Mouse (Mus musculus) embryonic facial prominence, embryonic 13.5 days (tissue): ENCODE data around the gene 4930523C07Rik. TPM values are rescaled to one million over a fixed set of nuclear protein-coding genes. Genes with fewer than 3 reads are reported as not detected.
A peak's percentile ranks its signal among the peaks of the same experiment; 100 is the strongest.

Source experiments
- ATAC-seq: fragments of 200-750 bp; cut with Nextera tagmentation; 2 replicates; pipeline ENCODE4 v1.8.0; 2017; ENCODE audit warnings: low read depth; ENCODE audit not compliant: insufficient number of reproducible peaks, insufficient read depth, low FRiP score, low TSS enrichment
- H3K27ac ChIP-seq: fragments of 300-500 bp; sonication (generic); 2 replicates; pipeline ENCODE4 v1.5.1; 2015; ENCODE audit warnings: moderate library complexity, mild to moderate bottlenecking, inconsistent platforms
- H3K27me3 ChIP-seq: fragments of 300-500 bp; sonication (generic); 2 replicates; pipeline ENCODE4 v1.6.1; 2015; ENCODE audit warnings: mild to moderate bottlenecking, inconsistent platforms
- H3K36me3 ChIP-seq: fragments of 300-500 bp; sonication (generic); 2 replicates; pipeline ENCODE4 v1.6.1; 2015; ENCODE audit warnings: mild to moderate bottlenecking, inconsistent platforms
- H3K4me1 ChIP-seq: fragments of 300-500 bp; sonication (generic); 2 replicates; pipeline ENCODE4 v1.6.1; 2015; ENCODE audit warnings: inconsistent platforms
- H3K4me2 ChIP-seq: fragments of 300-500 bp; sonication (generic); 2 replicates; pipeline ENCODE4 v1.6.1; 2015; ENCODE audit warnings: moderate library complexity, mild to moderate bottlenecking, inconsistent platforms
- H3K4me3 ChIP-seq: fragments of 300-500 bp; sonication (generic); 2 replicates; pipeline ENCODE4 v1.5.1; 2015; ENCODE audit warnings: mild to moderate bottlenecking, inconsistent platforms
- H3K9ac ChIP-seq: fragments of 300-500 bp; sonication (generic); 2 replicates; pipeline ENCODE4 v1.6.1; 2015; ENCODE audit warnings: mild to moderate bottlenecking, inconsistent platforms
- H3K9me3 ChIP-seq: fragments of 300-500 bp; sonication (generic); 2 replicates; pipeline ENCODE4 v1.6.1; 2016; ENCODE audit warnings: inconsistent platforms
- WGBS: fragments of 180-500 bp; shearing (Covaris S2); methylation state at CpG from one replicate; pipeline ENCODE4 v1.1.7; 2015; ENCODE audit warnings: mixed read lengths; 5-methylcytosine and 5-hydroxymethylcytosine counted together
- polyA plus RNA-seq: library from polyadenylated mRNA; unstranded; fragments of >200 nt; fragmentation: Nextera tagmentation; extraction: Ambion mirVana; gene quantifications from 2 replicates; pipeline ENCODE4 v1.2.1, GENCODE M21; 2015

Gene 4930523C07Rik
- polyA plus RNA-seq, 1 experiment from 2014 or later, result 11.5 TPM

GRCm38 (mm10) chr1:160033948-160034598 is 10.1 kb upstream of the 4930523C07Rik start:
- WGBS, result 66% methylated on average over 4 of the region's 4 CpGs
- Histone ChIP-seq H3K9me3 (0 out of 2 replicates have a peak, but pooled peaks cover under 1% of the 10 kb centered on the region), H3K4me1 (no peaks in the 10 kb centered on the region), H3K4me3 (no peak overlapping the region), H3K27ac (no peak overlapping the region), H3K27me3 (no peaks in the 10 kb centered on the region), H3K9ac (no peak overlapping the region), H3K36me3 (no peaks in the 10 kb centered on the region), H3K4me2 (no peak overlapping the region)
- no peak for ATAC-seq

- 68% methylated on average over 3 of the region's 3 CpGs for WGBS
- no peak overlapping the region for H3K9ac ChIP-seq
- no peak for ATAC-seq
- H3K36me3 ChIP-seq, result no peaks in the 10 kb centered on the region
- no peak overlapping the region for H3K27ac ChIP-seq
- H3K4me2 ChIP-seq, result no peak overlapping the region
- H3K4me3 ChIP-seq, result no peak overlapping the region
- H3K9me3 ChIP-seq, result no peaks in the 10 kb centered on the region
- H3K4me1 ChIP-seq, result no peaks in the 10 kb centered on the region
- H3K27me3 ChIP-seq, result no peaks in the 10 kb centered on the region
These were observed 8.6 kb upstream of the 4930523C07Rik start for GRCm38 (mm10) chr1:160035561-160035960.

- WGBS, result 80% methylated on average over 5 of the region's 5 CpGs
- no peaks in the 10 kb centered on the region for H3K4me1 ChIP-seq
- no peaks in the 10 kb centered on the region for H3K27me3 ChIP-seq
- no peaks in the 10 kb centered on the region for H3K36me3 ChIP-seq
- ATAC-seq, result no peak
- no peak overlapping the region for H3K27ac ChIP-seq
- H3K9ac ChIP-seq, result no peak overlapping the region
- H3K4me2 ChIP-seq, result no peak overlapping the region
- no peaks in the 10 kb centered on the region for H3K9me3 ChIP-seq
- H3K4me3 ChIP-seq, result no peak overlapping the region
These were observed 7.1 kb upstream of the 4930523C07Rik start for GRCm38 (mm10) chr1:160036996-160037521.

GRCm38 (mm10) chr1:160039951-160040645 is 4.1 kb upstream of the 4930523C07Rik start:
- no peak overlapping the region for H3K9ac ChIP-seq
- no peaks in the 10 kb centered on the region for H3K36me3 ChIP-seq
- WGBS, result 40% methylated on average over 7 of the region's 7 CpGs
- H3K4me3 ChIP-seq, result no peak overlapping the region
- peaks cover 10% of the 10 kb centered on the region; the same call in 1 of the 2 replicates for H3K4me1 ChIP-seq
- H3K27me3 ChIP-seq, result peaks cover 2% of the 10 kb centered on the region; the same call in 1 of the 2 replicates
- H3K4me2 ChIP-seq, result no peak overlapping the region
- no peaks in the 10 kb centered on the region for H3K9me3 ChIP-seq
- H3K27ac ChIP-seq, result no peak overlapping the region
- no peak for ATAC-seq

- no peaks in the 10 kb centered on the region for H3K36me3 ChIP-seq
- H3K27ac ChIP-seq, result no peak overlapping the region
- H3K9me3 ChIP-seq, result no peaks in the 10 kb centered on the region
- no peak overlapping the region for H3K4me3 ChIP-seq
- ATAC-seq, result no peak
- H3K4me2 ChIP-seq, result no peak overlapping the region
- H3K27me3 ChIP-seq, result peaks cover 2% of the 10 kb centered on the region; the same call in 1 of the 2 replicates
- no peak overlapping the region for H3K9ac ChIP-seq
- peaks cover 10% of the 10 kb centered on the region; the same call in 1 of the 2 replicates for H3K4me1 ChIP-seq
- 84% methylated on average over 7 of the region's 7 CpGs for WGBS
These were observed 2.9 kb upstream of the 4930523C07Rik start for GRCm38 (mm10) chr1:160041264-160041775.

GRCm38 (mm10) chr1:160042351-160042750 is 1.8 kb upstream of the 4930523C07Rik start:
- WGBS, result 79% methylated on average over 7 of the region's 7 CpGs

GRCm38 (mm10) chr1:160043271-160043975 is 759 bp upstream of the 4930523C07Rik start:
- peaks cover 10% of the 10 kb centered on the region; the same call in 1 of the 2 replicates for H3K4me1 ChIP-seq
- H3K9me3 ChIP-seq, result no peaks in the 10 kb centered on the region
- peak overlapping the region; percentile 52; the same call in 1 of the 2 replicates for H3K4me3 ChIP-seq
- no peaks in the 10 kb centered on the region for H3K36me3 ChIP-seq
- peak overlapping the region; percentile 84 for H3K4me2 ChIP-seq
- H3K9ac ChIP-seq, result no peak overlapping the region
- ATAC-seq, result no peak
- H3K27ac ChIP-seq, result no peak overlapping the region
- 88% methylated on average over 13 of the region's 13 CpGs for WGBS
- H3K27me3 ChIP-seq, result peaks cover 2% of the 10 kb centered on the region; the same call in 1 of the 2 replicates

More at GRCm38 (mm10) chr1:160042351-160042750, 1.8 kb upstream of the 4930523C07Rik start:
- H3K4me2 ChIP-seq, result no peak overlapping the region
- peaks cover 2% of the 10 kb centered on the region; the same call in 1 of the 2 replicates for H3K27me3 ChIP-seq
- no peak overlapping the region for H3K27ac ChIP-seq
- H3K4me3 ChIP-seq, result no peak overlapping the region
- H3K4me1 ChIP-seq, result peaks cover 10% of the 10 kb centered on the region; the same call in 1 of the 2 replicates
- H3K9ac ChIP-seq, result no peak overlapping the region
- ATAC-seq, result no peak
- no peaks in the 10 kb centered on the region for H3K9me3 ChIP-seq
- H3K36me3 ChIP-seq, result no peaks in the 10 kb centered on the region

- Histone ChIP-seq H3K4me2 (peak overlapping the region; percentile 84), H3K36me3 (no peaks in the 10 kb centered on the region), H3K4me3 (peak overlapping the region; percentile 52), H3K27me3 (peaks cover 2% of the 10 kb centered on the region; the same call in 1 of the 2 replicates), H3K4me1 (peaks cover 10% of the 10 kb centered on the region; the same call in 1 of the 2 replicates), H3K9me3 (no peaks in the 10 kb centered on the region), H3K9ac (0 out of 2 replicates have a peak overlapping the region, but pooled peaks have one; percentile 69), H3K27ac (no peak overlapping the region)
- ATAC-seq, result no peak
- 57% methylated on average over 3 of the region's 3 CpGs for WGBS
These were observed 1.0 kb downstream of the 4930523C07Rik start for GRCm38 (mm10) chr1:160045056-160045715.

- Histone ChIP-seq H3K27me3 (peaks cover 2% of the 10 kb centered on the region; the same call in 1 of the 2 replicates), H3K9ac (no peak overlapping the region), H3K27ac (no peak overlapping the region), H3K4me3 (no peak overlapping the region), H3K9me3 (no peaks in the 10 kb centered on the region), H3K4me2 (no peak overlapping the region), H3K4me1 (peaks cover 10% of the 10 kb centered on the region; the same call in 1 of the 2 replicates), H3K36me3 (no peaks in the 10 kb centered on the region)
- no peak for ATAC-seq
- 81% methylated on average over 5 of the region's 5 CpGs for WGBS
These were observed 1.8 kb downstream of the 4930523C07Rik start for GRCm38 (mm10) chr1:160045971-160046370.

GRCm38 (mm10) chr1:160046786-160047185 is 2.6 kb downstream of the 4930523C07Rik start:
- H3K9ac ChIP-seq, result no peak overlapping the region
- ATAC-seq, result no peak
- WGBS, result 88% methylated on average over 4 of the region's 4 CpGs
- no peak overlapping the region for H3K27ac ChIP-seq
- no peak overlapping the region for H3K4me2 ChIP-seq
- H3K27me3 ChIP-seq, result peaks cover 2% of the 10 kb centered on the region; the same call in 1 of the 2 replicates
- H3K9me3 ChIP-seq, result no peaks in the 10 kb centered on the region
- H3K36me3 ChIP-seq, result no peaks in the 10 kb centered on the region
- no peak overlapping the region for H3K4me3 ChIP-seq
- H3K4me1 ChIP-seq, result peaks cover 10% of the 10 kb centered on the region; the same call in 1 of the 2 replicates
